Mouse (Mus musculus) lung, adult 2 months (tissue): Measurements from ENCODE around the gene Apoc4.

Experiments
- CTCF ChIP-seq: fragments of 200-500 bp; IDR thresholded peaks from 2 replicates; pipeline ENCODE4 v1.5.1; 2011; ENCODE audit warnings: mild to moderate bottlenecking, low read length, control low read depth; ENCODE audit not compliant: insufficient read depth
- POLR2A ChIP-seq: fragments of 200-500 bp; IDR thresholded peaks from 2 replicates; pipeline ENCODE4 v1.6.1; 2011; ENCODE audit warnings: low read depth, mild to moderate bottlenecking, control low read depth, low read length, borderline replicate concordance; ENCODE audit errors: extremely low read depth

DNA sequence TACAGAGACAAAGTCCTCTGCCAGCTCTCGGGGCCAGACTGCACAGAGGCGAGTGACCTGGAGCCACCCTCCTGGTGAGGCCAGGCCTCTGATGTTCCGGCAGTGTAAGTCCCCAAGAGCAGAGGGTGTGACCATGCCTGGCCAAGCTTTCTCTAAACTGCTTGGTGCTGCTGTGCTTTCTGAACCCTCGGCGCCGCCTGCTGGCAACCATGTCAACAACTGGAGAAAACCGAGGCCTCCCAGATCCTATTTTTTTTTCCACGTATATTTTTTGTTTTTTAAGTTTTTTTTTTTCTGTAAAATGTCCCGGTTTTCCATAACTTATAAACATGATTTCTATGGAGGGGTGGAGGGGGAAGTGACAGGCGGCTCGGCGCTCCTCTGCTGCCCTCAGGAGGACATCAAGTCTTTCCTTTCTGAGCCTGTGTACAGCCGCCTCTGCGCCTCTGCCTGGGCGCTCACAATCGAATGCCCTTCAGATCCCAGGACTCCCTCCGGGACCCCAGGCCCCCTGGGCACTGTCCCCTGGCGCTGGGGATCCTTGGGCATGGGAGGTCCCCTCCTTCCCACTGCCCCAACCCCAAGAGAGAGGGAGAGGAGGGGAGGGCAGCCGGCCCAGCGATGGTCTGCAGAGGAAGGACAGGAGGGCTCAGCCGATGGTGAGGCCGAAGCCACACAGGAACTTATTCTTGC lies 19.9 kb upstream of the Apoc4 start:
- TF ChIP-seq POLR2A (no peak), CTCF (peak; percentile 70)
